Mouse (Mus musculus) testis, adult 2 months (tissue): Measurements from ENCODE around the gene B2m.

ENCODE experiments used
- CTCF ChIP-seq: fragments of 200-500 bp; IDR thresholded peaks from 2 replicates; pipeline ENCODE4 v1.5.1; 2012; ENCODE audit warnings: low read depth, mild to moderate bottlenecking, inconsistent platforms, low read length, moderate library complexity; ENCODE audit not compliant: control insufficient read depth, insufficient read depth, insufficient replicate concordance
- POLR2A ChIP-seq: fragments of 200-500 bp; IDR thresholded peaks from 2 replicates; pipeline ENCODE4 v1.6.1; 2012; ENCODE audit warnings: low read depth, mild to moderate bottlenecking, inconsistent platforms, low read length, moderate library complexity; ENCODE audit not compliant: control insufficient read depth

DNA sequence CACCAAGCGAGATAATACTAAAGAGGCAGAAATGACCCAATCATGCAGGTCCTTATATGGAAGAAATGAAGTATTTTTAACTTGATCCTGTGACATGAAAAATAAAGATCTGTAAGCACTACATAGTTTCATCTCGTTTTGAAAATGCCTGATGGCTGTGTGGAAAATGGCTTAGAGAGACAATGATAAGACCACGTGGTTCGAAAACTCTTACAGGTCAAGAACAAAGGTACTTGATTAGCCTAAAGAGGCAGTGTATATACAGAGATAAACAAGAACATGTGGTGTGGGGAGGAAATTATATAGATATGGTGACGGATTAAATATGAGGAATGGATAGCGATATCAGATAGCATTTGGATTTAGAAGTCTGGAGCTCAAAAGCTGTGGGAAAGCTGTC lies 23.8 kb downstream of the B2m start:
- TF ChIP-seq POLR2A (no peak), CTCF (no peak)
